Mouse (Mus musculus): ENCODE data around the gene Slc16a10.

DNA sequence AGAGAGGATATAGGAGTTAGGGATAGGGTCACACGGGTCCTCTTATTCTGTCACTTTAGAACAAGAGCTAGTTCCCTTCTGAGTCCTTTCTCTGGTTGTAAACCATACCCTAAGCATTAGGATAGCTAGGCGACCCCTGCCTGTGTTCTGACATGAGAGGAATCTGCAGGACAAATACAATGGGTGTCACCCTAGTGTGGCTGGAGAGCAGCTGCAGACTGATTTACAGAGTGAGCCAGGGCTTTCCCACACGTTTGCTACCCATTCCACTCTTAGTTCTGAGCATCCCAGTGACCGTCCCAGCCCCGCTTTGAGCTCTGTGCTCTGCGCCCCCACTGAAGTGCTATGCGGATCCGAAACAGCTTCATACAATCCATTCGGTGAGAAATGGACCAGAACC lies 71.4 kb downstream of the Slc16a10 start:
- no peak for TF ChIP-seq CTCF (conservative IDR thresholded peaks at IDR 0.05 in 1 of 2, IDR thresholded peaks at IDR 0.05 in 1 of 2; ENCODE audit: low read depth in 2 of 2, low read length in 2 of 2)
- TF ChIP-seq EP300 (IDR thresholded peaks at IDR 0.05; ENCODE audit: low read length), result no peak
- no peak for TF ChIP-seq MXI1 (IDR thresholded peaks at IDR 0.05; ENCODE audit: low read depth, low read length)
- TF ChIP-seq TCF12 (IDR thresholded peaks at IDR 0.05; ENCODE audit: low read depth, low read length), result no peak
- no peak for TF ChIP-seq POLR2A (IDR thresholded peaks at IDR 0.05; ENCODE audit: low read depth, low read length)

All from CH12.LX (cell line).